Mouse (Mus musculus) G1E (cell line): Measurements from ENCODE around the gene 4931422A03Rik. TPM values are rescaled to one million over a fixed set of nuclear protein-coding genes. Genes with fewer than 3 reads are reported as not detected.
"Not testable (repeated sequence)": the region's sequence is repeated elsewhere in the genome, so short reads cannot be mapped to it uniquely, and the experiment has no call there.

Source experiments
- ATAC-seq: 2 replicates; pipeline ENCODE4 v1.8.0; 2016; ENCODE audit warnings: mild to moderate bottlenecking; ENCODE audit not compliant: insufficient number of reproducible peaks, poor library complexity, low FRiP score, severe bottlenecking; ENCODE audit errors: extremely low read depth
- DNase-seq: peaks from one replicate; pipeline ENCODE4 v3.0.0; 2012; ENCODE audit warnings: low spot score
- H3K27me3 ChIP-seq: 2 replicates; pipeline ENCODE4 v1.6.1; 2012; ENCODE audit warnings: mild to moderate bottlenecking, low read length, inconsistent platforms; ENCODE audit not compliant: insufficient read depth
- H3K36me3 ChIP-seq: replicated peaks from 2 replicates; pipeline ENCODE3; 2012; ENCODE audit warnings: mild to moderate bottlenecking, inconsistent platforms
- H3K4me1 ChIP-seq: 2 replicates; pipeline ENCODE4 v1.6.1; 2012; ENCODE audit warnings: low read depth, low read length, inconsistent platforms, mixed read lengths; ENCODE audit not compliant: insufficient read depth
- H3K4me3 ChIP-seq: 2 replicates; pipeline ENCODE4 v1.5.1; 2012; ENCODE audit warnings: low read depth, mild to moderate bottlenecking, inconsistent platforms, low read length, moderate library complexity, mixed read lengths
- H3K9me3 ChIP-seq: replicated peaks from 2 replicates; pipeline ENCODE4 v1.6.1; 2012; ENCODE audit warnings: inconsistent platforms
- CTCF ChIP-seq: IDR thresholded peaks from 2 replicates; pipeline ENCODE4 v1.5.1; 2012; ENCODE audit warnings: low read depth, low read length, inconsistent platforms, mixed read lengths
- GATA1 ChIP-seq: IDR thresholded peaks from 2 replicates; pipeline ENCODE4 v1.6.1; 2012; ENCODE audit warnings: borderline replicate concordance, low read length, inconsistent platforms, mixed read lengths
- GATA2 ChIP-seq: IDR thresholded peaks from 2 replicates; pipeline ENCODE4 v1.6.1; 2012; ENCODE audit warnings: low read depth, low read length, inconsistent platforms, borderline replicate concordance
- POLR2AphosphoS5 ChIP-seq: IDR thresholded peaks from 2 replicates; pipeline ENCODE4 v1.6.1; 2012; ENCODE audit warnings: low read depth, low read length, inconsistent platforms; ENCODE audit not compliant: insufficient replicate concordance
- TAL1 ChIP-seq: conservative IDR thresholded peaks from 2 replicates; pipeline ENCODE4 v1.6.1; 2012; ENCODE audit warnings: low read depth, low read length, inconsistent platforms, mixed read lengths
- polyA plus RNA-seq: library from polyadenylated mRNA; stranded (reverse); fragments of >175 nt; gene quantifications from 2 replicates; pipeline ENCODE4 v1.2.3, GENCODE M21; 2012
- total RNA-seq, 2 experiments: library from RNA; stranded (forward) in 1 of 2; stranded (reverse) in 1 of 2; fragments of 200-1000 nt in 1 of 2; fragments of >200 nt in 1 of 2; fragmentation: Nextera tagmentation in 1 of 2; gene quantifications; 2 replicates each; pipeline ENCODE4 v1.2.3; 2014 to 2017

4931422A03Rik gene
- total RNA-seq (2014; fragmentation: Nextera tagmentation): not detected in 2 replicates
- total RNA-seq (2017): 0.12 and 0.38 TPM in 2 replicates
- not detected in 2 replicates for polyA plus RNA-seq

GRCm38 (mm10) chr2:104028139-104028723, at the start of gene 4931422A03Rik:
Gene 4931422A03Rik (minus strand): TSS chr2:104028361.
- H3K4me3 ChIP-seq: peak within 1 kb of the TSS; percentile 99
- H3K9me3 ChIP-seq: 0 out of 2 replicates have a peak, but pooled peaks cover 3% of the 10 kb centered on the region
- H3K36me3 ChIP-seq: peaks cover 30% of the 10 kb centered on the region
- peaks cover 31% of the 10 kb centered on the region for H3K4me1 ChIP-seq
- no peak for TF ChIP-seq CTCF
- TF ChIP-seq POLR2AphosphoS5: no peak
- TF ChIP-seq GATA1: no peak
- no peak for DNase-seq
- ATAC-seq: no peak
- no peaks in the 10 kb centered on the region for H3K27me3 ChIP-seq

GRCm38 (mm10) chr2:104069704-104070185, 41.6 kb upstream of the 4931422A03Rik start, which contains the start of gene Cd59b:
Gene Cd59b (plus strand): TSS chr2:104069849.
- no peak for ATAC-seq
- Histone ChIP-seq H3K4me3 (peak within 1 kb of the TSS; percentile 5; the same call in 1 of the 2 replicates), H3K4me1 (peaks cover 12% of the 10 kb centered on the region), H3K36me3 (no peaks in the 10 kb centered on the region), H3K9me3 (no peaks in the 10 kb centered on the region), H3K27me3 (no peaks in the 10 kb centered on the region)
- DNase-seq: no peak
- TF ChIP-seq TAL1 (no peak), POLR2AphosphoS5 (no peak), GATA2 (no peak), CTCF (no peak), GATA1 (no peak)

- ATAC-seq, DNase-seq, H3K9me3 ChIP-seq, H3K36me3 ChIP-seq, H3K27me3 ChIP-seq, H3K4me3 ChIP-seq: not testable (repeated sequence)
- H3K4me1 ChIP-seq: peaks cover 14% of the 10 kb centered on the region
Measured at GRCm38 (mm10) chr2:104068450-104068849, 40.3 kb upstream of the 4931422A03Rik start, which contains the start of gene Gm10799. Gene Gm10799 (minus strand): TSS chr2:104068550.

- Histone ChIP-seq H3K36me3 (peaks cover 17% of the 10 kb centered on the region), H3K4me1 (peaks cover 14% of the 10 kb centered on the region)
- H3K4me3 ChIP-seq, H3K9me3 ChIP-seq, ATAC-seq, DNase-seq, H3K27me3 ChIP-seq: not testable (repeated sequence)
Measured at GRCm38 (mm10) chr2:104065526-104065925, 37.4 kb upstream of the 4931422A03Rik start, which contains the start of gene Gm10912. Gene Gm10912 (plus strand): TSS chr2:104065826.

GRCm38 (mm10) chr2:104064152-104064551, 36.0 kb upstream of the 4931422A03Rik start:
- H3K9me3 ChIP-seq: no peaks in the 10 kb centered on the region
- H3K4me1 ChIP-seq: peaks cover 9% of the 10 kb centered on the region; the same call in 1 of the 2 replicates
- no peak for DNase-seq
- no peak for ATAC-seq
- TF ChIP-seq TAL1 (no peak), CTCF (no peak), GATA2 (no peak), GATA1 (no peak), POLR2AphosphoS5 (no peak)
- no peak overlapping the region for H3K4me3 ChIP-seq
- peaks cover 27% of the 10 kb centered on the region for H3K36me3 ChIP-seq
- no peaks in the 10 kb centered on the region for H3K27me3 ChIP-seq

- TF ChIP-seq TAL1: no peak
- no peak for TF ChIP-seq POLR2AphosphoS5
- TF ChIP-seq GATA2: no peak
- TF ChIP-seq CTCF: no peak
- TF ChIP-seq GATA1: no peak
- H3K9me3 ChIP-seq: no peaks in the 10 kb centered on the region
- H3K36me3 ChIP-seq: peaks cover 39% of the 10 kb centered on the region
- no peak overlapping the region for H3K4me3 ChIP-seq
- ATAC-seq (no peak), DNase-seq (no peak)
- no peaks in the 10 kb centered on the region for H3K27me3 ChIP-seq
- peaks cover 3% of the 10 kb centered on the region; the same call in 1 of the 2 replicates for H3K4me1 ChIP-seq
Measured at GRCm38 (mm10) chr2:104062665-104063064, 34.5 kb upstream of the 4931422A03Rik start.
